ENCODE assay signal across 7 mouse cellular contexts in genomic region chr17:68881725-68882524, GRCm38 (mm10). TPM values are rescaled to one million over a fixed set of nuclear protein-coding genes. Genes with fewer than 3 reads are reported as not detected.
DNase-seq lines count a peak whose midpoint lies in the region; ATAC-seq and TF ChIP-seq lines count a peak whose summit lies in the region.

No protein-coding gene starts in this region.

- peak; percentile 30; the same call in 1 of the 2 replicates for TF ChIP-seq CTCF in liver, adult 2 months (IDR thresholded peaks at IDR 0.05; ENCODE audit: low read depth, low read length)

- 0 out of 4 replicates have a peak, but pooled peaks cover 0 to 7% of the 10 kb centered on the region in 2 experiments for H3K4me1 ChIP-seq in heart, embryonic 14.5 days (ENCODE audit: control insufficient read depth in 2 of 2, insufficient read depth in 2 of 2, low read length in 2 of 2)
- H3K4me1 ChIP-seq in liver, adult 2 months (ENCODE audit: control insufficient read depth, insufficient read depth, low read length) = peaks cover 3% of the 10 kb centered on the region; the same call in 1 of the 2 replicates
- peaks cover 4% of the 10 kb centered on the region; the same call in 1 of the 2 replicates for H3K4me1 ChIP-seq in neural tube, embryonic 13.5 days (replicated peaks)

- no peaks in the 10 kb centered on the region for H3K36me3 ChIP-seq in heart, embryonic 14.5 days (ENCODE audit: control insufficient read depth, insufficient read depth, low read length)
- no peaks in the 10 kb centered on the region for H3K36me3 ChIP-seq in liver, adult 2 months (ENCODE audit: control insufficient read depth, insufficient read depth, low read length)
- no peaks in the 10 kb centered on the region for H3K36me3 ChIP-seq in neural tube, embryonic 13.5 days

- H3K9me3 ChIP-seq in heart, embryonic 14.5 days (ENCODE audit: control insufficient read depth, low read length) = no peaks in the 10 kb centered on the region
- no peaks in the 10 kb centered on the region for H3K9me3 ChIP-seq in neural tube, embryonic 13.5 days

- H3K9ac ChIP-seq in heart, embryonic 14.5 days (ENCODE audit: low read length) = peak overlapping the region; percentile 34; the same call in 1 of the 2 replicates
- no peak overlapping the region for H3K9ac ChIP-seq in liver, adult 2 months (ENCODE audit: low read depth, low read length)
- peak overlapping the region; percentile 60; the same call in 1 of the 2 replicates for H3K9ac ChIP-seq in neural tube, embryonic 13.5 days

- ATAC-seq in heart, embryonic 14.5 days (ENCODE audit: insufficient number of reproducible peaks, insufficient read depth, low FRiP score, low read depth) = no peak
- ATAC-seq in neural tube, embryonic 13.5 days (ENCODE audit: low read depth) = peak; percentile 78

- no peak overlapping the region for H3K27ac ChIP-seq in heart, embryonic 14.5 days (replicated peaks in 1 of 2; ENCODE audit: control insufficient read depth in 1 of 2, insufficient read depth in 1 of 2, low read depth in 2 of 2, low read length in 2 of 2)
- no peak overlapping the region for H3K27ac ChIP-seq in liver, adult 2 months (replicated peaks; ENCODE audit: insufficient read depth, low read depth, low read length)
- H3K27ac ChIP-seq in neural tube, embryonic 13.5 days (replicated peaks) = no peak overlapping the region

- TF ChIP-seq POLR2A in liver, adult 2 months (IDR thresholded peaks at IDR 0.05; ENCODE audit: extremely low read depth, insufficient read depth, low read length) = no peak

- peak overlapping the region; percentile 42 to 53 for H3K4me3 ChIP-seq in heart, embryonic 14.5 days (ENCODE audit: control insufficient read depth in 1 of 2, insufficient read depth in 1 of 2, low read depth in 1 of 2, low read length in 2 of 2)
- H3K4me3 ChIP-seq in liver, adult 2 months (ENCODE audit: insufficient read depth, low read depth, low read length) = no peak overlapping the region
- H3K4me3 ChIP-seq in neural tube, embryonic 13.5 days = peak overlapping the region; percentile 37

- no peaks in the 10 kb centered on the region for H3K27me3 ChIP-seq in heart, embryonic 14.5 days (ENCODE audit: control insufficient read depth, insufficient read depth, low read length)
- H3K27me3 ChIP-seq in liver, adult 2 months (ENCODE audit: control insufficient read depth, insufficient read depth, low read length) = no peaks in the 10 kb centered on the region
- H3K27me3 ChIP-seq in neural tube, embryonic 13.5 days = no peaks in the 10 kb centered on the region

- 15% methylated on average over 21 of the region's 21 CpGs for WGBS in heart, embryonic 14.5 days
- 14% methylated on average over 21 of the region's 21 CpGs for WGBS in liver, adult 2 months
- 14% methylated on average over 21 of the region's 21 CpGs for WGBS in neural tube, embryonic 13.5 days

- DNase-seq in adrenal gland, postnatal 25 days = peak; percentile 38
- peak; percentile 30 to 53 for DNase-seq in cerebellum, postnatal 4 days (ENCODE audit: low spot score in 2 of 2)
- peak; percentile 44 for DNase-seq in kidney, postnatal 14 days
- peak; percentile 5 for DNase-seq in liver, adult 2 months (ENCODE audit: extremely low read depth, low read depth, low spot score)
- DNase-seq in adipocyte (ENCODE audit: low spot score) = no peak

- peak overlapping the region; percentile 67 for H3K4me2 ChIP-seq in heart, embryonic 14.5 days (ENCODE audit: low read length)
- H3K4me2 ChIP-seq in neural tube, embryonic 13.5 days = peak overlapping the region; percentile 55

- H3K79me2 ChIP-seq in liver, adult 2 months (ENCODE audit: control insufficient read depth, insufficient read depth, low read length) = no peaks in the 10 kb centered on the region

RNA-seq across cellular contexts. Expression of gene Tmem200c, which starts 55.5 kb away (rescaled TPM):
- 0.57 and 1.0 TPM in 2 replicates for total RNA-seq in adrenal gland, postnatal 25 days (2021)
- 0.05 and 0.16 TPM in 2 replicates for polyA plus RNA-seq in heart, embryonic 14.5 days (2014; fragmentation: Nextera tagmentation; extraction: Ambion mirVana)
- not detected in 2 replicates for total RNA-seq in liver, adult 2 months (2014; rRNA removed)
- polyA plus RNA-seq in liver, adult 2 months (2012; rRNA removed) = not detected in 2 replicates
- polyA plus RNA-seq in neural tube, embryonic 13.5 days (2015; fragmentation: Nextera tagmentation; extraction: Ambion mirVana) = 2.7 TPM in 2 replicates
